ENCODE assay signal across 14 mouse cellular contexts in the genomic region with DNA sequence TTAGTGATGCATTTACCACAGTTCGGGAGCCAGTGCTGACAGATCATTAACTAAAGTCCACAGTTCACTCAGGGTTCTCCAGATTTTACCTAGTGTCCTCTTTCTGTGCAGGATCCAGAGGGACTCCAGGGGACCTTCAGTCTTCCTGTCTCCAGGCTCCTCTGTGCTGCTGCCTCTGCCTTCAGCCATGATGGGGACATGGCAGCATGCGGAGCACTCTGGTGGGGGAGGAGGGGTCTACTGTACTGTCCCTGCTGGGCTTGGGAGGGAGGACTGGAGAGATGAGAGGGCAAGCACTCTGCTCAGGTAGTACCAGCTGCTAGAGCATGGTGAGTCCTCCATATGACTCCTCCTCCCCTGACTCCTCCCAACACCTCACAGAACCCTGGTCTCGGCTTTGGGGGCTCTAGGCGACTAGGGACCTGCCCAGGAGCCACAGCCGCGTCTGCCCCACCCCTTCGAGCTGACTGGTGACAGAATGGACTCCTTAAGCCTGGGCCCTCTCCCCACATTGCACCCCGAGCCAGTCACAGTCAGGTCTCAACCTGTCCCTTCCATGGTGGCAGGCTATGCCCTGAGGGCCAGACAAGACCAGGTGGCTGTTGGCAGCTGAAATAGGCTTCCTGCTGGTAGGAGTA. TPM values are rescaled to one million over a fixed set of nuclear protein-coding genes. Genes with fewer than 3 reads are reported as not detected.
DNase-seq lines count a peak whose midpoint lies in the region; ATAC-seq and TF ChIP-seq lines count a peak whose summit lies in the region.
"Had no signal": no experiment of that assay in that cellular context is flagged by ENCODE, and none has a peak within 500 bp of the region (broad histone marks: within the 10 kb centered on the region; RNA-seq: fewer than 3 reads in every experiment).

No protein-coding gene starts in this region.

- H3K4me2 ChIP-seq in forebrain, embryonic 14.5 days (ENCODE audit: low read length) = peak overlapping the region; percentile 9; the same call in 1 of the 2 replicates
- peak overlapping the region; percentile 26; the same call in 1 of the 2 replicates for H3K4me2 ChIP-seq in kidney, embryonic 16.5 days (replicated peaks; ENCODE audit: low read depth, low read length)
- no peak overlapping the region for H3K4me2 ChIP-seq in neural tube, embryonic 15.5 days

- no peaks in the 10 kb centered on the region for H3K9me3 ChIP-seq in forebrain, embryonic 14.5 days (replicated peaks; ENCODE audit: control insufficient read depth, low read length)
- H3K9me3 ChIP-seq in kidney, embryonic 16.5 days (ENCODE audit: low read length) = no peaks in the 10 kb centered on the region
- H3K9me3 ChIP-seq in neural tube, embryonic 15.5 days (replicated peaks) = no peaks in the 10 kb centered on the region

- no peak for DNase-seq in layer of hippocampus, adult 2 months (ENCODE audit: low spot score in 2 of 2)
- DNase-seq in layer of hippocampus, postnatal 25 days (ENCODE audit: extremely low spot score in 1 of 2, low spot score in 1 of 2) = no peak
- no peak for DNase-seq in forebrain, embryonic 14.5 days (ENCODE audit: low spot score)
- DNase-seq in gastrocnemius, postnatal 10 days = no peak
- no peak for DNase-seq in left cerebral cortex, adult 8-10 months (ENCODE audit: low spot score in 2 of 2)
- no peak for DNase-seq in spleen, adult 12 weeks (ENCODE audit: low spot score)
- DNase-seq: right cerebral cortex, postnatal 14 days; thymus, adult 18-20 months had no signal

- TF ChIP-seq CTCF in layer of hippocampus, adult 2 months (conservative IDR thresholded peaks at IDR 0.05) = no peak

- H3K4me3 ChIP-seq in layer of hippocampus, adult 2 months = peak overlapping the region; percentile 90; the same call in 1 of the 2 replicates
- no peak overlapping the region for H3K4me3 ChIP-seq in forebrain, embryonic 14.5 days (ENCODE audit: low read depth, low read length)
- H3K4me3 ChIP-seq in kidney, embryonic 16.5 days (ENCODE audit: low read length) = no peak overlapping the region
- H3K4me3 ChIP-seq in neural tube, embryonic 15.5 days (replicated peaks) = no peak overlapping the region
- H3K4me3 ChIP-seq: erythroblast, embryonic 14.5 days; myocyte had no signal

- peaks cover 38% of the 10 kb centered on the region for H3K4me1 ChIP-seq in forebrain, embryonic 14.5 days (ENCODE audit: control insufficient read depth, insufficient read depth, low read length)
- peaks cover 65% of the 10 kb centered on the region for H3K4me1 ChIP-seq in kidney, embryonic 16.5 days (ENCODE audit: insufficient read depth, low read length)
- H3K4me1 ChIP-seq in neural tube, embryonic 15.5 days = peaks cover 68% of the 10 kb centered on the region

- H3K9ac ChIP-seq in forebrain, embryonic 14.5 days (ENCODE audit: low read length) = peak overlapping the region; percentile 21; the same call in 1 of the 2 replicates
- peak overlapping the region; percentile 42; the same call in 1 of the 2 replicates for H3K9ac ChIP-seq in kidney, embryonic 16.5 days (replicated peaks; ENCODE audit: low read length)
- 0 out of 2 replicates have a peak overlapping the region, but pooled peaks have one; percentile 21 for H3K9ac ChIP-seq in neural tube, embryonic 15.5 days (replicated peaks)

- no peaks in the 10 kb centered on the region for H3K27me3 ChIP-seq in forebrain, embryonic 14.5 days (replicated peaks; ENCODE audit: control insufficient read depth, insufficient read depth, low read length)
- no peaks in the 10 kb centered on the region for H3K27me3 ChIP-seq in kidney, embryonic 16.5 days (ENCODE audit: insufficient read depth, low read length)
- no peaks in the 10 kb centered on the region for H3K27me3 ChIP-seq in neural tube, embryonic 15.5 days (replicated peaks)

- H3K27ac ChIP-seq in layer of hippocampus, adult 2 months = peak overlapping the region; percentile 96
- peak overlapping the region; percentile 22 for H3K27ac ChIP-seq in forebrain, embryonic 14.5 days (ENCODE audit: low read depth, low read length)
- H3K27ac ChIP-seq in kidney, embryonic 16.5 days (ENCODE audit: low read length) = peak overlapping the region; percentile 83
- H3K27ac ChIP-seq in neural tube, embryonic 15.5 days (replicated peaks) = no peak overlapping the region

- ATAC-seq in forebrain, embryonic 14.5 days = no peak
- no peak for ATAC-seq in kidney, embryonic 16.5 days (ENCODE audit: low FRiP score, low TSS enrichment)
- no peak for ATAC-seq in neural tube, embryonic 15.5 days (ENCODE audit: low FRiP score)
- ATAC-seq: activated CD4-positive, CD25-positive, alpha-beta regulatory T cell, adult 4 months; lung, postnatal 0 days had no signal

- H3K36me3 ChIP-seq in forebrain, embryonic 14.5 days (ENCODE audit: control insufficient read depth, insufficient read depth, low read length) = no peaks in the 10 kb centered on the region
- no peaks in the 10 kb centered on the region for H3K36me3 ChIP-seq in kidney, embryonic 16.5 days (ENCODE audit: insufficient read depth, low read length)
- no peaks in the 10 kb centered on the region for H3K36me3 ChIP-seq in neural tube, embryonic 15.5 days

- 52% methylated on average over 8 of the region's 8 CpGs for WGBS in forebrain, embryonic 14.5 days
- WGBS in kidney, embryonic 16.5 days = 51% methylated on average over 8 of the region's 8 CpGs
- WGBS in neural tube, embryonic 15.5 days = 48% methylated on average over 8 of the region's 8 CpGs

RNA-seq across cellular contexts. Expression of a gene that starts 3.4 kb away (rescaled TPM):
- 100 to 1,000 TPM; 244 to 257 TPM for total RNA-seq in layer of hippocampus, adult 2 months (2021)
- total RNA-seq in layer of hippocampus, postnatal 25 days (2021) = 100 to 1,000 TPM; 226 to 231 TPM
- 18.7 and 25.2 TPM in 2 replicates for polyA plus RNA-seq in forebrain, embryonic 14.5 days (2014; fragmentation: Nextera tagmentation; extraction: Ambion mirVana)
- 22.8 and 25.3 TPM in 2 replicates for polyA plus RNA-seq in kidney, embryonic 16.5 days (2015; fragmentation: Nextera tagmentation; extraction: Ambion mirVana)
- 16.6 and 20.5 TPM in 2 replicates for polyA plus RNA-seq in neural tube, embryonic 15.5 days (2015; fragmentation: Nextera tagmentation; extraction: Ambion mirVana)
- 1 to 10 TPM; 4.1 to 6.3 TPM for total RNA-seq in gastrocnemius, postnatal 10 days (2021)
- 100 to 1,000 TPM; 214 to 238 (median 219) TPM for total RNA-seq in left cerebral cortex, adult 8-10 months (2022)

RNA-seq across cellular contexts. Expression of a gene that starts 26.0 kb away (rescaled TPM):
- 10 to 100 TPM; 34.7 to 45.9 TPM for total RNA-seq in layer of hippocampus, adult 2 months (2021)
- 10 to 100 TPM; 38.0 to 39.7 TPM for total RNA-seq in layer of hippocampus, postnatal 25 days (2021)
- 90.0 and 92.7 TPM in 2 replicates for polyA plus RNA-seq in forebrain, embryonic 14.5 days (2014; fragmentation: Nextera tagmentation; extraction: Ambion mirVana)
- polyA plus RNA-seq in kidney, embryonic 16.5 days (2015; fragmentation: Nextera tagmentation; extraction: Ambion mirVana) = 110 and 114 TPM in 2 replicates
- polyA plus RNA-seq in neural tube, embryonic 15.5 days (2015; fragmentation: Nextera tagmentation; extraction: Ambion mirVana) = 99.0 and 105 TPM in 2 replicates
- total RNA-seq in gastrocnemius, postnatal 10 days (2021) = 10 to 100 TPM; 30.8 to 33.5 TPM
- total RNA-seq in left cerebral cortex, adult 8-10 months (2022) = 10 to 100 TPM; 39.5 to 43.1 (median 41.9) TPM

Comparison
In these comparisons a context has a peak if more than half of its experiments do, and no peak if none do; other contexts are left out.
1. RNA of a gene that starts 3.4 kb away (total RNA-seq): 244 to 257 TPM in layer of hippocampus, adult 2 months, 226 to 231 TPM in layer of hippocampus, postnatal 25 days and 214 to 238 TPM in left cerebral cortex, adult 8-10 months; 4.1 to 6.3 TPM in gastrocnemius, postnatal 10 days; every median in the first group is over 10 times any median in the second.
2. Peak in every context shown above with its lines, with median percentiles within 50 percentile points of each other: H3K9ac ChIP-seq.